Mouse (Mus musculus) lung, adult 2 months (tissue): ENCODE measurements around the gene Syt16. TPM values are rescaled to one million over a fixed set of nuclear protein-coding genes. Genes with fewer than 3 reads are reported as not detected.

ENCODE experiments used
- DNase-seq: peaks from one replicate; pipeline ENCODE4 v3.0.0; 2022
- H3K4me1 ChIP-seq: fragments of 200-500 bp; 2 replicates; pipeline ENCODE4 v1.6.1; 2011; ENCODE audit warnings: low read length; ENCODE audit not compliant: control insufficient read depth, insufficient read depth
- H3K4me3 ChIP-seq: fragments of 200-500 bp; replicated peaks from 2 replicates; pipeline ENCODE3; 2011; ENCODE audit warnings: low read depth, mild to moderate bottlenecking, control low read depth, low read length; ENCODE audit errors: extremely low read depth
- CTCF ChIP-seq: fragments of 200-500 bp; IDR thresholded peaks from 2 replicates; pipeline ENCODE4 v1.5.1; 2011; ENCODE audit warnings: mild to moderate bottlenecking, low read length, control low read depth; ENCODE audit not compliant: insufficient read depth
- POLR2A ChIP-seq: fragments of 200-500 bp; IDR thresholded peaks from 2 replicates; pipeline ENCODE4 v1.6.1; 2011; ENCODE audit warnings: low read depth, mild to moderate bottlenecking, control low read depth, low read length, borderline replicate concordance; ENCODE audit errors: extremely low read depth
- WGBS: fragments of 180-500 bp; shearing (Covaris S2); methylation state at CpG from one replicate; pipeline ENCODE4 v1.1.7; 2018; 5-methylcytosine and 5-hydroxymethylcytosine counted together
- polyA plus RNA-seq: library from polyadenylated mRNA; depleted of rRNA; stranded (reverse); fragments of >200 nt; gene quantifications from 2 replicates; pipeline ENCODE4 v1.2.3, GENCODE M21; 2012

The Syt16 gene
- polyA plus RNA-seq, 1 experiment, result not detected

- H3K4me3 ChIP-seq, result no peak overlapping the region
- WGBS, result 64% methylated on average over 5 of the region's 5 CpGs
- DNase-seq, result no peak
- no peaks in the 10 kb centered on the region for H3K4me1 ChIP-seq
- TF ChIP-seq POLR2A, result no peak
- no peak for TF ChIP-seq CTCF
These were observed 279.8 kb downstream of the Syt16 start for GRCm38 (mm10) chr12:74277265-74277664.

GRCm38 (mm10) chr12:74281403-74281802 lies 283.9 kb downstream of the Syt16 start:
- DNase-seq, result no peak
- Histone ChIP-seq H3K4me3 (no peak overlapping the region), H3K4me1 (no peaks in the 10 kb centered on the region)
- 62% methylated on average over 4 of the region's 4 CpGs for WGBS
- no peak for TF ChIP-seq POLR2A
- no peak for TF ChIP-seq CTCF

- no peaks in the 10 kb centered on the region for H3K4me1 ChIP-seq
- no peak for TF ChIP-seq POLR2A
- no peak for TF ChIP-seq CTCF
- DNase-seq, result no peak
- no peak overlapping the region for H3K4me3 ChIP-seq
- 66% methylated on average over 1 of the region's 1 CpGs for WGBS
These were observed 285.4 kb downstream of the Syt16 start for GRCm38 (mm10) chr12:74282846-74283245.

- WGBS, result 2% methylated on average over 49 of the region's 49 CpGs
- TF ChIP-seq POLR2A (no peak), CTCF (no peak)
- Histone ChIP-seq H3K4me1 (no peaks in the 10 kb centered on the region), H3K4me3 (no peak overlapping the region)
- DNase-seq, result peak; percentile 4
These were observed 286.7 kb downstream of the Syt16 start for GRCm38 (mm10) chr12:74284020-74284684.

DNA sequence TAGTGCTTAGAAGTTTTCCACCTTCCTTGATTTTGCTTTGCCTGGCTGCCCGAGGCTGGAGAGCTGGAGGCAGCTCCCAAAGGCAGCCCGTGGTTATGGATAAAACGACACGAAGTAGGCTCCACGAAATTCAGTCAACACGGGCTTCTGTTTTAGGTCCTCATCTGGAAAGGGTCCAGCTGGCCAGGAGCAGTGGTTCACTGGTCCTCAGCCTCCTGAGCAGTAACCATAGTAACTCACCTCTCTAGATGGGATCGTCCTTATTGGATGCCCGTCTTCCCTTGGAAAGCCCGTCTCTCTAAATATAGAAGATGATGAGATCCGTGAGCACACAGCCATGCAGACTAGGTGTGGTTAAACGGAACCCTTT lies 287.2 kb downstream of the Syt16 start:
- DNase-seq, result no peak
- 4% methylated on average over 11 of the region's 11 CpGs for WGBS
- Histone ChIP-seq H3K4me3 (no peak overlapping the region), H3K4me1 (no peaks in the 10 kb centered on the region)
- TF ChIP-seq POLR2A (no peak), CTCF (no peak)

DNA sequence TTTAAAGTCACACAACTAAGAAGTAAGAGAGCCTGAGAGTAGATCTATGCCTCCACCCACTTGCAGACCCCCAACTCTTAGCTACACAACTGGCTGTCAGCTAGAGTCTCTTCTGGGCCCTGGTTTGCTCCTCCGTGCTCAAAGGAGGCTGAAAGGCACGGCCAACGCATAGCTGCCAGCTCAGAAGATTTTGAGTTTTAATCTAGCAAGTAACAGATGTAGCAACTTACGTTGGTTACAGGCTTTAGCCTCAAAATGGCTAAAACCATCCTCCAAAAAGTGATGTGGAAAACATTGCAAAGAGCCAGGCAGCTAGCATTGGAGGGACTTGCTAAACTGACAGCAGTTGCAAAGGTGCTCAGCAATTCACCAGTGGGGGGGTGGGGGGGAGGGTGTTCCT lies 293.5 kb downstream of the Syt16 start:
- TF ChIP-seq POLR2A, result no peak
- TF ChIP-seq CTCF, result no peak
- 82% methylated on average over 4 of the region's 4 CpGs for WGBS
- Histone ChIP-seq H3K4me1 (no peaks in the 10 kb centered on the region), H3K4me3 (no peak overlapping the region)
- no peak for DNase-seq

GRCm38 (mm10) chr12:74293624-74294023 lies 296.2 kb downstream of the Syt16 start:
- WGBS, result 3% methylated on average over 4 of the region's 4 CpGs
- H3K4me1 ChIP-seq, result no peaks in the 10 kb centered on the region
- no peak for DNase-seq

DNA sequence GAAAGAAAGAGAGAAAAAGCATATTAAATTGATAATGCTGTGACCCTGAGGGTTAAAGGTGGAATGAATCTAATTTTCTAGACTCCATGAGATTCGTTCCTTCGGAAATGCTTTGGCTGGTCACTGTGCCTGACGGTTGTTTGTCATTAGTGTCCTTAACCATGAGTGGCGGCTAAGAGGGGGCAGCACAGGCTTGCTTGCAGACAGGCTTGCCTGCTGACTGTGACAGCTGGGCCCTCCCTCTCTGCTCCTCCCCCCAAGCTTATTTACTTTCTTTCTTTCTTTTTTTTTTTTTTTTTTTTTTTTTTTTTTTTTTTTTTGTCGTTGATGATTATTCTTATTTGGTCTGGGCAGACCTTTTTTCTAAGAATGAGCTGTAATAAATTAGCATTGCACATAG lies 298.9 kb downstream of the Syt16 start:
- WGBS, result 32% methylated on average over 5 of the region's 5 CpGs
- no peaks in the 10 kb centered on the region for H3K4me1 ChIP-seq
- no peak for TF ChIP-seq CTCF
- TF ChIP-seq POLR2A, result no peak
- H3K4me3 ChIP-seq, result no peak overlapping the region
- no peak for DNase-seq

More at GRCm38 (mm10) chr12:74293624-74294023, 296.2 kb downstream of the Syt16 start:
- no peak overlapping the region for H3K4me3 ChIP-seq
- peak; percentile 16; the same call in 1 of the 2 replicates for TF ChIP-seq CTCF
- TF ChIP-seq POLR2A, result no peak

DNA sequence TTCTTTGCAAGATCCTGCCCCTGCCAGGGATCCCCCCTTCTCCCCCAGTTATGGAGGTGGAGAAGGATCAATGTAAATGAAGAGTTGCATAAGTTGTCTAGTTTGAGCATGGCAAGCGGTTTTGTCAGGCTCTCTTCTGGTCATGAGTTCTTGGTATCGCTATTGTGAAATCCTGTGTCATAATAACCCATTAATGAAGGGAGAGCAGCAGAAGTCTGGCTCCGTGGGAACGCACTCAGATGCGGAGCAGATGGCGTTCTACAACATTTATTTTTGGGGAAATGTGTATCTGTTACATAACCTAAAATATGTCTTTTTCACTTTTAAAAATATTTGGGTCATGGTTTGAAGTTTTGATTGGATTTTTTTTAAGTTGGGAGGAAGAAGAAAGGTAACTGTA lies 304.1 kb downstream of the Syt16 start:
- 78% methylated on average over 6 of the region's 6 CpGs for WGBS
- no peaks in the 10 kb centered on the region for H3K4me1 ChIP-seq
- H3K4me3 ChIP-seq, result no peak overlapping the region
- TF ChIP-seq CTCF (no peak), POLR2A (no peak)
- DNase-seq, result no peak
